In genomic region chr17:71986456-71986855, GRCm38 (mm10) we compare ENCODE assay signal across 8 mouse cellular contexts.
DNase-seq lines count a peak whose midpoint lies in the region; ATAC-seq and TF ChIP-seq lines count a peak whose summit lies in the region.

No protein-coding gene starts in this region.

- intact Hi-C loops in gastrocnemius, postnatal 36 days (cut with DNase I), result no loop called here
- intact Hi-C loops in left cerebral cortex, postnatal 10 days (cut with DNase I), result no loop called here

- ATAC-seq in lung, embryonic 14.5 days (ENCODE audit: insufficient read depth), result peak; percentile 79; the same call in 1 of the 2 replicates
- ATAC-seq in stomach, embryonic 16.5 days (ENCODE audit: insufficient read depth, low FRiP score), result no peak

- no peak overlapping the region for H3K9ac ChIP-seq in lung, embryonic 14.5 days
- H3K9ac ChIP-seq in stomach, embryonic 16.5 days (ENCODE audit: low read length), result no peak overlapping the region

- H3K27ac ChIP-seq in lung, embryonic 14.5 days (ENCODE audit: low read depth), result no peak overlapping the region
- H3K27ac ChIP-seq in stomach, embryonic 16.5 days (ENCODE audit: low read length), result no peak overlapping the region

- no peaks in the 10 kb centered on the region for H3K27me3 ChIP-seq in lung, embryonic 14.5 days (ENCODE audit: insufficient read depth, low read length)
- H3K27me3 ChIP-seq in stomach, embryonic 16.5 days (ENCODE audit: control insufficient read depth, insufficient read depth, low read length), result no peaks in the 10 kb centered on the region

- H3K36me3 ChIP-seq in lung, embryonic 14.5 days (ENCODE audit: insufficient read depth), result no peaks in the 10 kb centered on the region
- H3K36me3 ChIP-seq in stomach, embryonic 16.5 days (ENCODE audit: control insufficient read depth, insufficient read depth, low read length), result no peaks in the 10 kb centered on the region

- H3K4me2 ChIP-seq in lung, embryonic 14.5 days, result 0 out of 2 replicates have a peak overlapping the region, but pooled peaks have one; percentile 4
- H3K4me2 ChIP-seq in stomach, embryonic 16.5 days (ENCODE audit: low read depth, low read length), result 0 out of 2 replicates have a peak overlapping the region, but pooled peaks have one; percentile 5

- DNase-seq in lung, embryonic 14.5 days, result peak; percentile 66
- no peak for DNase-seq in lung, postnatal 25 days (ENCODE audit: low spot score)
- peak; percentile 55 for DNase-seq in brain, embryonic 14.5 days (ENCODE audit: low read depth)
- DNase-seq in kidney, adult 18-20 months, result peak; percentile 23
- DNase-seq in urinary bladder, postnatal 4 days (ENCODE audit: low spot score in 2 of 2), result no peak
- DNase-seq in gastrocnemius, postnatal 36 days, result no peak
- no peak for DNase-seq in left cerebral cortex, postnatal 10 days (ENCODE audit: extremely low spot score in 1 of 2, low spot score in 2 of 2)

- no peak for TF ChIP-seq CTCF in lung, embryonic 14.5 days (IDR thresholded peaks at IDR 0.05; ENCODE audit: low read depth)
- TF ChIP-seq CTCF in brain, embryonic 14.5 days (IDR thresholded peaks at IDR 0.05; ENCODE audit: borderline replicate concordance, extremely low read depth, insufficient read depth, insufficient read length), result no peak

- H3K4me3 ChIP-seq in lung, embryonic 14.5 days (ENCODE audit: low read depth, low read length), result no peak overlapping the region
- H3K4me3 ChIP-seq in stomach, embryonic 16.5 days (replicated peaks; ENCODE audit: low read length), result no peak overlapping the region

- H3K4me1 ChIP-seq in lung, embryonic 14.5 days (ENCODE audit: insufficient read depth), result no peaks in the 10 kb centered on the region
- H3K4me1 ChIP-seq in stomach, embryonic 16.5 days (ENCODE audit: control insufficient read depth, insufficient read depth, low read length), result peaks cover 15% of the 10 kb centered on the region

- TF ChIP-seq POLR2A in brain, embryonic 14.5 days (IDR thresholded peaks at IDR 0.05; ENCODE audit: borderline replicate concordance, extremely low read depth, insufficient read depth, insufficient read length, poor library complexity, severe bottlenecking), result no peak

- H3K9me3 ChIP-seq in lung, embryonic 14.5 days (ENCODE audit: low read depth, low read length), result no peaks in the 10 kb centered on the region
- H3K9me3 ChIP-seq in stomach, embryonic 16.5 days (replicated peaks; ENCODE audit: control insufficient read depth, low read length), result no peaks in the 10 kb centered on the region

- 30% methylated on average over 9 of the region's 9 CpGs for WGBS in lung, embryonic 14.5 days
- WGBS in stomach, embryonic 16.5 days, result 34% methylated on average over 9 of the region's 9 CpGs

Comparison
In these comparisons a context has a peak if more than half of its experiments do, and no peak if none do; other contexts are left out.
1. DNase-seq: peak in lung, embryonic 14.5 days (single experiment), brain, embryonic 14.5 days (single experiment) and kidney, adult 18-20 months (single experiment); none in lung, postnatal 25 days (single experiment), urinary bladder, postnatal 4 days (0 of 2), gastrocnemius, postnatal 36 days (0 of 2) and left cerebral cortex, postnatal 10 days (0 of 2).